Mouse (Mus musculus) midbrain, embryonic 14.5 days (tissue): Measurements from ENCODE around the gene Cenpf. TPM values are rescaled to one million over a fixed set of nuclear protein-coding genes. Genes with fewer than 3 reads are reported as not detected.
"Not testable (repeated sequence)": the region's sequence is repeated elsewhere in the genome, so short reads cannot be mapped to it uniquely, and the experiment has no call there.

Source experiments
- ATAC-seq: fragments of 200-750 bp; cut with Nextera tagmentation; 2 replicates; pipeline ENCODE4 v1.8.0; 2017; ENCODE audit warnings: moderate number of reproducible peaks, moderate library complexity; ENCODE audit not compliant: low FRiP score, low TSS enrichment
- DNase-seq: peaks from one replicate; pipeline ENCODE4 v3.0.0-alpha.2; 2015
- H3K27ac ChIP-seq: fragments of 300-500 bp; sonication (generic); replicated peaks from 2 replicates; pipeline ENCODE4 v1.5.1; 2014; ENCODE audit warnings: mild to moderate bottlenecking, low read depth, low read length, moderate library complexity
- H3K27me3 ChIP-seq: fragments of 300-500 bp; sonication (generic); 2 replicates; pipeline ENCODE4 v1.6.1; 2014; ENCODE audit warnings: low read length, control low read depth, mixed read lengths; ENCODE audit not compliant: control insufficient read depth, insufficient read depth
- H3K36me3 ChIP-seq: fragments of 300-500 bp; sonication (generic); 2 replicates; pipeline ENCODE4 v1.6.1; 2014; ENCODE audit warnings: low read length, control low read depth; ENCODE audit not compliant: control insufficient read depth, insufficient read depth
- H3K4me1 ChIP-seq: fragments of 300-500 bp; sonication (generic); 2 replicates; pipeline ENCODE4 v1.6.1; 2014; ENCODE audit warnings: mild to moderate bottlenecking, antibody characterized with exemption, low read length, control low read depth; ENCODE audit not compliant: control insufficient read depth, insufficient read depth
- H3K4me2 ChIP-seq: fragments of 300-500 bp; sonication (generic); 2 replicates; pipeline ENCODE4 v1.6.1; 2014; ENCODE audit warnings: mild to moderate bottlenecking, low read length, moderate library complexity
- H3K4me3 ChIP-seq: fragments of 300-500 bp; sonication (generic); replicated peaks from 2 replicates; pipeline ENCODE4 v1.5.1; 2014; ENCODE audit warnings: low read depth, low read length
- H3K9ac ChIP-seq: fragments of 300-500 bp; sonication (generic); replicated peaks from 2 replicates; pipeline ENCODE4 v1.6.1; 2014; ENCODE audit warnings: mild to moderate bottlenecking, low read length, moderate library complexity
- H3K9me3 ChIP-seq: fragments of 300-500 bp; sonication (generic); 2 replicates; pipeline ENCODE4 v1.6.1; 2016; ENCODE audit warnings: low read length, control low read depth, mixed read lengths; ENCODE audit not compliant: control insufficient read depth
- WGBS: fragments of 180-500 bp; shearing (Covaris S2); extraction: QIAGEN DNeasy Blood & Tissue Kit; methylation state at CpG from one replicate; pipeline ENCODE4 v1.1.7; 2014; 5-methylcytosine and 5-hydroxymethylcytosine counted together
- polyA plus RNA-seq: library from polyadenylated mRNA; unstranded; fragments of >200 nt; fragmentation: Nextera tagmentation; extraction: Ambion mirVana; gene quantifications from 2 replicates; pipeline ENCODE4 v1.2.1, GENCODE M21; 2014

Gene Cenpf
- polyA plus RNA-seq, 1 experiment from 2014 or later, result 27.3 TPM

DNA sequence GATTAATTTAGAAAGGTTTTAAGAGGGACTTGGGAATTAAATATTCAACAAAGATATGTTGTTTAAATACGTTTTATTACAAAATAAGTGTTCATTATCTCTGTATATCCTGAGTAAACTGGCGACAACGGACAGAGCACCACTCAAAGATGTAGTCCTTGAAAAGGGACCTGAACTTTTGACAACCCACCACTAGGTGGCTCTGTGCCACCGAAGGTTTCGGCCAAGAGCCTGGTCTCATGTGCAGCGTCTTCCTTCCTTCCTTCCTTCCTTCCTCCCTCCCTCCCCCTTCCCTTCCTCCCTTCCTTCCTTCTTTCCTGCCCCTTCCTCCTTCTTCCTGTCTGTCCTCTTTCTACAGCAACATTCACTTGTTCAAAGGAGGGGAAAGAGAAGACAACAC, 13.1 kb upstream of the Cenpf start:
- 1% methylated on average over 6 of the region's 6 CpGs for WGBS
- no peak overlapping the region for H3K27ac ChIP-seq
- no peaks in the 10 kb centered on the region for H3K36me3 ChIP-seq
- no peaks in the 10 kb centered on the region for H3K27me3 ChIP-seq
- no peaks in the 10 kb centered on the region for H3K9me3 ChIP-seq
- ATAC-seq (no peak; the same call in 1 of the 2 replicates), DNase-seq (peak; percentile 92)
- H3K9ac ChIP-seq, result no peak overlapping the region
- H3K4me1 ChIP-seq, result no peaks in the 10 kb centered on the region
- no peak overlapping the region for H3K4me3 ChIP-seq
- H3K4me2 ChIP-seq, result no peak overlapping the region

DNA sequence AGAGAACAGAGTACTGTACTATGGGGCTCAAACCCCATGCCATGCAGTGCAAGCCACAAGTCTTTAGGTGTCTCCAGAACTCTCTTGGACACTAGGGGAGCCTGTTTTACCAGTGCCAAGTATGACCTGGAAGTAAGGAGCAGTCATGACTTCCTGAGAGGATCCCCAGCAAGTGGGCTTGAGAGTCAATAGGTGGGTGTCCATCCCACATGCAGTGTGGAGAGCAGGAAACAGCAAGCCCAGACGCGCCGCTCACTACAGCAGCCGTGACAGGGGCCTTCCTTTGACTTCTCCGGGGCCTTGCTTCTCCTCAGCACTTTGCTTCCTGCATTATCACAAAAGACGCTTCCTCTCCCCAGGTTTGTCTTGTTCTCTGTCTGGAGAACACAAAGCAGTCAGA, 12.3 kb upstream of the Cenpf start:
- Histone ChIP-seq H3K4me1 (no peaks in the 10 kb centered on the region), H3K36me3 (no peaks in the 10 kb centered on the region), H3K4me3 (no peak overlapping the region), H3K4me2 (no peak overlapping the region), H3K9ac (no peak overlapping the region), H3K27ac (no peak overlapping the region), H3K9me3 (no peaks in the 10 kb centered on the region), H3K27me3 (no peaks in the 10 kb centered on the region)
- WGBS, result 88% methylated on average over 6 of the region's 6 CpGs
- ATAC-seq, result no peak
- no peak for DNase-seq

DNA sequence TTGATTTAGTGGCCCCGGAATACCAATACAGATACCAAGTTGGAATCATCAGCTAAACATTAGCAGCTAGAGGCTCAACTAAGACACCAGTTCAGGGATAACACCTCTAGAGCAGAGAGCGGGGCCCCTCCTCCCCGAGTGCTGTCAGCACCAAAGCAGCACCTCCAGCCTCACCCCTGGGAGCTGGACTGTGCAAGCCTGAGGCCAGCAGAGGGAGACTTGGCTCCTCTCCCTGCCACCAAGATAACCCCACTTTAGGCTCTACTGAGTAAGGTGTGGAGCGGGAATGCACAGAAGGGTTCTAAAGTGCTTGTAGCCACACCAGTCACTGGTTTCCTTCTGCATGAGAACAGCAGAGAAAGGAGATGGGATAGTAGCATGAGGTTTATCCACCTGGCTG, 10.5 kb upstream of the Cenpf start:
- H3K27ac ChIP-seq, result no peak overlapping the region
- H3K9ac ChIP-seq, result no peak overlapping the region
- no peaks in the 10 kb centered on the region for H3K4me1 ChIP-seq
- WGBS, result 71% methylated on average over 4 of the region's 4 CpGs
- no peaks in the 10 kb centered on the region for H3K27me3 ChIP-seq
- H3K4me3 ChIP-seq, result no peak overlapping the region
- no peaks in the 10 kb centered on the region for H3K36me3 ChIP-seq
- ATAC-seq (no peak), DNase-seq (no peak)
- H3K4me2 ChIP-seq, result no peak overlapping the region
- no peaks in the 10 kb centered on the region for H3K9me3 ChIP-seq

DNA sequence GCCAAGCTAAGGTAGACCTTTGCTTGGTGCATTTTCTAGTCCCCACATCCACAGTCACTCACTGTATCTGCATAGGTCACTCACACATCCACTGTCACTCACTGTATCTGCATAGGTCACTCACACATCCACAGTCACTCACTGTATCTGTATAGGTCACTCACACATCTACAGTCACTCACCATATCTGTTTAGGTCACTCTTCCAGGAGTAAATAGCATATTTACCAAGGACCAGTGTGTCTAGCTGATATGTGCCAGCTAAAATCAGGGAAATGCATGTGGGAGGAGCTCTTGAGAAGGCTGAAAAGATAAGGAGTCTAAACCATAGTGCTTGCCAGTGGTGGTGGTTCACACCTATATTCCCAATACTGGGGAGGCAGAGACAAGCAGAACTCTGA, 7.4 kb upstream of the Cenpf start:
- Histone ChIP-seq H3K9me3 (no peaks in the 10 kb centered on the region), H3K4me3 (no peak overlapping the region), H3K9ac (no peak overlapping the region), H3K27ac (no peak overlapping the region), H3K36me3 (no peaks in the 10 kb centered on the region), H3K27me3 (no peaks in the 10 kb centered on the region), H3K4me1 (no peaks in the 10 kb centered on the region), H3K4me2 (no peak overlapping the region)
- ATAC-seq (no peak), DNase-seq (no peak)

DNA sequence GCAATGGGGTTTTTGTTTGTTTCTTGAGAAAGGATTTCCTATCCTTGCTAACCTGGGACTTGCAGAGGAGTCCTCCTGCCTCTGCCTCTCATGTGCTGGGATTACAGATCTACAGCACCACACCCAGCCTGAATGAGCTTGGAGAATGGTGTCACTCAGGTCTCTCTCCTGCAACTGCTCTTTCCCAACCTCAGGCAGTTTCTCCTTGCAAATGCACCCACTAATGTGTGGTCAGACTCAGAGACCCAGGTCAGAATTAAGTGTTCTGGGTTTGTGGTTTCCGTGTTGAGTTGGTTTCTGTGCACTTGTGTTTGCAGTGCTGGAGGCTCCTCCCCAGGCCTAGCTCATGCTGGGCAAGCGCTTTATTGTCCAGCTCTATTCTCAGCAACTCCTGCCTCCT, 6.5 kb upstream of the Cenpf start:
- DNase-seq, result no peak
- Histone ChIP-seq H3K4me1 (no peaks in the 10 kb centered on the region), H3K4me2 (no peak overlapping the region), H3K9me3 (no peaks in the 10 kb centered on the region), H3K27ac (no peak overlapping the region), H3K27me3 (no peaks in the 10 kb centered on the region), H3K9ac (no peak overlapping the region), H3K36me3 (no peaks in the 10 kb centered on the region), H3K4me3 (no peak overlapping the region)
- ATAC-seq, result no peak
- 93% methylated on average over 2 of the region's 2 CpGs for WGBS

DNA sequence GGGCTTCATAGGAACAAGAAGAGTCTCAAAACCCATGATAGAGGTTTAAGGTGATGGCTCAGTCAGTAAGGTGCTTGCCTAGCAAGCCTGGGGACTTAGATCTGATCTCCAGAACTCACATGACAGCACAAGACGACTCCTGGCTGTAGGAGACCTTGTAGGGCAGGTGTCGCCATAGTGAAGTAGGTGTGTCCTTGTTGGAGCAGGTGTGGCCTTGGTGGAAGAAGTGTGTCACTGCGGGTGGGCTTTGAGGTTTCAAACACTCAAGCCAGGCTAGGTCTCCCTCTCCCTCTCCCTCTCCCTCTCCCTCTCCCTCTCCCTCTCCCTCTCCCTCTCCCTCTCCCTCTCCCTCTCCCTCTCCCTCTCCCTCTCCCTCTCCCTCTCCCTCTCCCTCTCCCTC, 4.6 kb upstream of the Cenpf start:
- H3K4me1 ChIP-seq, H3K27ac ChIP-seq, H3K27me3 ChIP-seq, H3K4me2 ChIP-seq, H3K9me3 ChIP-seq, H3K9ac ChIP-seq, H3K36me3 ChIP-seq, DNase-seq, H3K4me3 ChIP-seq, ATAC-seq: not testable (repeated sequence)
- 60% methylated on average over 3 of the region's 3 CpGs for WGBS

DNA sequence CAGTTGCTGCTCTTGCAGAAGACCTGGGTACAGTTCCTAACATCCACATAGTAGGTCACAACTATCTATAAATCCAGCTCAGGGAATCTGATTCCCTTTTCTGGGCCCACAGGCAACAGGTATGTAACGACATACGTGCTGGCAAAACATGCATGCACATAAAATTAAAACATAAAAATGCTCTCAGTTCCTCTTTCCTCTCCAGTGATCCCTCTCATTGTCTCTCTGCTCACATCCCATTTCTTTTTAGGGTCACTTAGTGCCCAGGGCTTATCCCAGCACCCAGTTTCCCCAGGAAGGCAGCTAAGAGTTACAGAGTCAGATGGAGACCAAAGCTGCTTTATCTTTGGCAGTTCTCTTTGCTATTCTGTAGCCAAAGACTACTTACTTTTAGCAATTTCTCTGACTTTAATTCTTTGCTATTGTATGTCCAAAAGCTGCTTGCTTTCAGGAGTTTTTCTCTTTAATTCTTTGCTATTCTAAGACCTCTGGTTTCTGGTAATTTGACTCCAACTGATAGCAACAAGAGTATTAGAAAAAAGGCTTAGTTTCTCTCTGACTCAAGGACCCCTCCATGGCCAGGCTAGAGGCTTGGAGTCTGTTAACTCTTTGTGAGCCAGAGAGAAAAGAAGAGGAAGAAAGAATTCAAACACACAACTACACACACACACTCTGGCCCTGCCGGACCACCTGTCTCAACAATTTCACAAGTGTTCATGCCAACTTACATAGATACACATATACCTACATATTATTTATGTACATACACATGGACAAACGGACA, 1.4 kb upstream of the Cenpf start:
- 19% methylated on average over 4 of the region's 4 CpGs for WGBS

DNA sequence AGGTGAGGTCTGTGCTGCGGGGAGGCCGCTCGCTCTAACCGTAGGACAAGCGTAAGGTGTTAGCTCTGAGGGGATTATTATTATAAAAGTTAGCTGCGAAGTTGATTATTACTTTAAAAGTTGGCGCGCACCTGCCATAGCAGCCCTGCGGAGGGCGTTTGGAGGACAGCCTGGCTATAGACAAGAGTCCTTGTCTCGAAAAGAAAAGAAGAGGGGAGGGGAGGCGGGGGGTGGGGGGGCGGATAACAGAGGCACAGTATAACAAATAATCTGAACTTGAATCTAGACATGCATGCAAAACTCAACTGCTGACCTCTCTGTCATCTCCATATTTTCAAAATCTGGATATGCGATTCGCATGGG, 483 bp upstream of the Cenpf start:
- no peaks in the 10 kb centered on the region for H3K27me3 ChIP-seq
- ATAC-seq, result peak; percentile 74; the same call in 1 of the 2 replicates
- peak overlapping the region; percentile 71 for H3K4me2 ChIP-seq
- no peak for DNase-seq
- under 1% methylated on average over 15 of the region's 15 CpGs for WGBS
- peak overlapping the region; percentile 53 for H3K4me3 ChIP-seq
- H3K4me1 ChIP-seq, result 0 out of 2 replicates have a peak, but pooled peaks cover 4% of the 10 kb centered on the region
- no peak overlapping the region for H3K9ac ChIP-seq
- H3K36me3 ChIP-seq, result no peaks in the 10 kb centered on the region
- H3K27ac ChIP-seq, result no peak overlapping the region
- no peaks in the 10 kb centered on the region for H3K9me3 ChIP-seq

More for the DNA sequence above, 1.4 kb upstream of the Cenpf start:
- Histone ChIP-seq H3K4me2 (peak overlapping the region; percentile 71), H3K9ac (no peak overlapping the region), H3K9me3 (no peaks in the 10 kb centered on the region), H3K4me1 (0 out of 2 replicates have a peak, but pooled peaks cover 4% of the 10 kb centered on the region), H3K27me3 (no peaks in the 10 kb centered on the region), H3K4me3 (peak overlapping the region; percentile 53; the same call in 1 of the 2 replicates), H3K36me3 (no peaks in the 10 kb centered on the region), H3K27ac (no peak overlapping the region)
- DNase-seq (no peak), ATAC-seq (no peak)

DNA sequence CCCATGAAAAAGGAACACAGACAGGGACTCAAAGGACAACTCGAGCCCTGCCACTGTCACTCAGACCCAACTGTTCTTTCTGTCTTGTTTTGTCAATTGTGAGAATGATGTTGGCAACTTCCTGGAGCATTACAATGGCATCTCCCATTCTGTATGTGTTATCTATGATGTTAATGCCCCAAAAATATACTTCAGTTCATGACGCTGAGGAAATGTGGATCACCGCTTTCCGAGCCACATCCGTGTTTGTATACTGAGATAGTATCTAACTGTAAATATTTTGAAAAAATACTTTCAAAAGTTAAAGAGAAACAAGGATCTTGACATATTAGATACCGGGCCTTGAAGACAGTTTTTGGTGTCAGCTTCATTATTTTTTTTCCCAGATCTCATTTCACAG, 1.9 kb downstream of the Cenpf start:
- Histone ChIP-seq H3K36me3 (0 out of 2 replicates have a peak, but pooled peaks cover 3% of the 10 kb centered on the region), H3K9me3 (no peaks in the 10 kb centered on the region), H3K4me3 (no peak overlapping the region), H3K27me3 (no peaks in the 10 kb centered on the region), H3K4me1 (0 out of 2 replicates have a peak, but pooled peaks cover 4% of the 10 kb centered on the region), H3K4me2 (no peak overlapping the region), H3K27ac (no peak overlapping the region), H3K9ac (no peak overlapping the region)
- ATAC-seq (no peak), DNase-seq (no peak)
- WGBS, result 88% methylated on average over 6 of the region's 6 CpGs
